Mouse (Mus musculus) leukemia stem cell, adult 10-12 weeks (primary cell): ENCODE measurements around the gene Mansc4. TPM values are rescaled to one million over a fixed set of nuclear protein-coding genes. Genes with fewer than 3 reads are reported as not detected.

Source experiments
- polyA plus RNA-seq: library from polyadenylated mRNA; stranded (reverse); fragments of >175 nt; gene quantifications from 2 replicates; pipeline ENCODE4 v1.2.3, GENCODE M21; 2012; ENCODE audit warnings: low replicate concordance

The Mansc4 gene
- polyA plus RNA-seq: not detected in 2 replicates

GRCm38 (mm10) chr6:147086594-147087225 is at the start of gene Mansc4:
Mansc4 (minus strand) TSS chr6:147087032.

GRCm38 (mm10) chr6:147091136-147092120 is 4.6 kb upstream of the Mansc4 start, which contains the start of gene Klhl42:
Klhl42 (plus strand) TSS chr6:147091379.

GRCm38 (mm10) chr6:147042291-147043290 is 44.2 kb downstream of the Mansc4 start, which contains the start of gene Mrps35:
Mrps35 (plus strand) TSS chr6:147042764.

GRCm38 (mm10) chr6:147032303-147032925 is 54.4 kb downstream of the Mansc4 start, which contains the start of gene Rep15:
Rep15 (plus strand) TSS chr6:147032584.

Other genes starting within 250 kb of the Mansc4 start
- not detected in 2 replicates for gene Smco2, start 236.9 kb downstream of the Mansc4 start, polyA plus RNA-seq
- 0.91 and 1.7 TPM in 2 replicates for gene Ppfibp1, start 198.5 kb downstream of the Mansc4 start, polyA plus RNA-seq
- not detected in 2 replicates for gene 1700034J05Rik, start 132.6 kb downstream of the Mansc4 start, polyA plus RNA-seq
- not detected in 2 replicates for gene Rep15, start 54.4 kb downstream of the Mansc4 start, polyA plus RNA-seq
- gene Mrps35, start 44.3 kb downstream of the Mansc4 start, polyA plus RNA-seq: 7.2 TPM in 2 replicates
- gene Klhl42, start 4.3 kb upstream of the Mansc4 start, polyA plus RNA-seq: 4.6 and 6.2 TPM in 2 replicates
- 0.27 TPM in 1 of 2 replicates, not detected in the other for gene Pthlh, start 177.2 kb upstream of the Mansc4 start, polyA plus RNA-seq